Mouse (Mus musculus) embryonic facial prominence, embryonic 13.5 days (tissue): Measurements from ENCODE around the gene Prkca. TPM values are rescaled to one million over a fixed set of nuclear protein-coding genes. Genes with fewer than 3 reads are reported as not detected.

Source experiments
- ATAC-seq: fragments of 200-750 bp; cut with Nextera tagmentation; 2 replicates; pipeline ENCODE4 v1.8.0; 2017; ENCODE audit warnings: low read depth; ENCODE audit not compliant: insufficient number of reproducible peaks, insufficient read depth, low FRiP score, low TSS enrichment
- H3K27ac ChIP-seq: fragments of 300-500 bp; sonication (generic); 2 replicates; pipeline ENCODE4 v1.5.1; 2015; ENCODE audit warnings: moderate library complexity, mild to moderate bottlenecking, inconsistent platforms
- H3K27me3 ChIP-seq: fragments of 300-500 bp; sonication (generic); 2 replicates; pipeline ENCODE4 v1.6.1; 2015; ENCODE audit warnings: mild to moderate bottlenecking, inconsistent platforms
- H3K36me3 ChIP-seq: fragments of 300-500 bp; sonication (generic); 2 replicates; pipeline ENCODE4 v1.6.1; 2015; ENCODE audit warnings: mild to moderate bottlenecking, inconsistent platforms
- H3K4me1 ChIP-seq: fragments of 300-500 bp; sonication (generic); 2 replicates; pipeline ENCODE4 v1.6.1; 2015; ENCODE audit warnings: inconsistent platforms
- H3K4me2 ChIP-seq: fragments of 300-500 bp; sonication (generic); 2 replicates; pipeline ENCODE4 v1.6.1; 2015; ENCODE audit warnings: moderate library complexity, mild to moderate bottlenecking, inconsistent platforms
- H3K4me3 ChIP-seq: fragments of 300-500 bp; sonication (generic); 2 replicates; pipeline ENCODE4 v1.5.1; 2015; ENCODE audit warnings: mild to moderate bottlenecking, inconsistent platforms
- H3K9ac ChIP-seq: fragments of 300-500 bp; sonication (generic); 2 replicates; pipeline ENCODE4 v1.6.1; 2015; ENCODE audit warnings: mild to moderate bottlenecking, inconsistent platforms
- H3K9me3 ChIP-seq: fragments of 300-500 bp; sonication (generic); 2 replicates; pipeline ENCODE4 v1.6.1; 2016; ENCODE audit warnings: inconsistent platforms
- WGBS: fragments of 180-500 bp; shearing (Covaris S2); methylation state at CpG from one replicate; pipeline ENCODE4 v1.1.7; 2015; ENCODE audit warnings: mixed read lengths; 5-methylcytosine and 5-hydroxymethylcytosine counted together
- polyA plus RNA-seq: library from polyadenylated mRNA; unstranded; fragments of >200 nt; fragmentation: Nextera tagmentation; extraction: Ambion mirVana; gene quantifications from 2 replicates; pipeline ENCODE4 v1.2.1, GENCODE M21; 2015

Gene Prkca
- polyA plus RNA-seq, 1 experiment from 2014 or later: 10.2 TPM

GRCm38 (mm10) chr11:108032568-108032967, 311.2 kb downstream of the Prkca start:
- no peak overlapping the region for H3K4me3 ChIP-seq
- H3K4me2 ChIP-seq: no peak overlapping the region
- H3K4me1 ChIP-seq: peaks cover 20% of the 10 kb centered on the region
- no peaks in the 10 kb centered on the region for H3K9me3 ChIP-seq
- H3K27ac ChIP-seq: no peak overlapping the region
- no peak for ATAC-seq
- H3K27me3 ChIP-seq: no peaks in the 10 kb centered on the region
- no peaks in the 10 kb centered on the region for H3K36me3 ChIP-seq
- WGBS: 47% methylated on average over 10 of the region's 10 CpGs
- H3K9ac ChIP-seq: no peak overlapping the region

- no peaks in the 10 kb centered on the region for H3K27me3 ChIP-seq
- peaks cover 20% of the 10 kb centered on the region for H3K4me1 ChIP-seq
- WGBS: 55% methylated on average over 10 of the region's 10 CpGs
- no peaks in the 10 kb centered on the region for H3K36me3 ChIP-seq
- H3K4me2 ChIP-seq: no peak overlapping the region
- H3K4me3 ChIP-seq: no peak overlapping the region
- H3K27ac ChIP-seq: no peak overlapping the region
- no peaks in the 10 kb centered on the region for H3K9me3 ChIP-seq
- H3K9ac ChIP-seq: no peak overlapping the region
- ATAC-seq: no peak
Measured at GRCm38 (mm10) chr11:108030956-108031604, 312.6 kb downstream of the Prkca start.

- no peaks in the 10 kb centered on the region for H3K9me3 ChIP-seq
- WGBS: 90% methylated on average over 11 of the region's 11 CpGs
- H3K27ac ChIP-seq: no peak overlapping the region
- H3K9ac ChIP-seq: no peak overlapping the region
- no peak for ATAC-seq
- no peak overlapping the region for H3K4me2 ChIP-seq
- no peaks in the 10 kb centered on the region for H3K27me3 ChIP-seq
- no peaks in the 10 kb centered on the region for H3K36me3 ChIP-seq
- H3K4me1 ChIP-seq: peaks cover 20% of the 10 kb centered on the region
- H3K4me3 ChIP-seq: no peak overlapping the region
Measured at GRCm38 (mm10) chr11:108029321-108029720, 314.4 kb downstream of the Prkca start.

DNA sequence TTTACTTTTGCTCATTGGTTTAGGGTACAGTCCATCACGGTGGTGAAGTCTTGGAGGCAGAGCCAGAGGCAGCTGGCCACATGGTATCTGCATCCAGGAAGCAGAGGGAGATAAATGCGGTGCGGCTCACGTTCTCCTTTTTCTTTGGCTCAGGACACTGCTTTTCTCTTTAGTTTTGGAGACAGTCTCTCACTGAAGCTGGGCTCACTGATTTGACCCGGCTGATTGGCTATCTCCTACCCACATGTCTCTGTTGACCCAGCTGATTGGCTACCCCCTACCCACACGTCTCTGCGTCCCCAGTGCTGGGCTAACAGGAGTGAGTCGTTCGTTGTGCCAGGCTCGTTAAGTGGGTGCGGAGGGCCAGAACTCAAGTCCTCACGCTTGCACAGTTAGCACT, 315.3 kb downstream of the Prkca start:
- H3K4me1 ChIP-seq: peaks cover 20% of the 10 kb centered on the region
- WGBS: 69% methylated on average over 12 of the region's 12 CpGs
- ATAC-seq: no peak

GRCm38 (mm10) chr11:108025726-108026425, 317.9 kb downstream of the Prkca start:
- ATAC-seq: no peak
- no peaks in the 10 kb centered on the region for H3K36me3 ChIP-seq
- no peak overlapping the region for H3K27ac ChIP-seq
- H3K4me1 ChIP-seq: peaks cover 9% of the 10 kb centered on the region; the same call in 1 of the 2 replicates
- H3K27me3 ChIP-seq: no peaks in the 10 kb centered on the region
- H3K9ac ChIP-seq: no peak overlapping the region
- WGBS: 60% methylated on average over 7 of the region's 7 CpGs
- H3K9me3 ChIP-seq: no peaks in the 10 kb centered on the region
- no peak overlapping the region for H3K4me2 ChIP-seq
- H3K4me3 ChIP-seq: no peak overlapping the region

More for the DNA sequence above, 315.3 kb downstream of the Prkca start:
- no peaks in the 10 kb centered on the region for H3K27me3 ChIP-seq
- no peaks in the 10 kb centered on the region for H3K36me3 ChIP-seq
- no peak overlapping the region for H3K9ac ChIP-seq
- no peaks in the 10 kb centered on the region for H3K9me3 ChIP-seq
- no peak overlapping the region for H3K27ac ChIP-seq
- H3K4me2 ChIP-seq: no peak overlapping the region
- no peak overlapping the region for H3K4me3 ChIP-seq

DNA sequence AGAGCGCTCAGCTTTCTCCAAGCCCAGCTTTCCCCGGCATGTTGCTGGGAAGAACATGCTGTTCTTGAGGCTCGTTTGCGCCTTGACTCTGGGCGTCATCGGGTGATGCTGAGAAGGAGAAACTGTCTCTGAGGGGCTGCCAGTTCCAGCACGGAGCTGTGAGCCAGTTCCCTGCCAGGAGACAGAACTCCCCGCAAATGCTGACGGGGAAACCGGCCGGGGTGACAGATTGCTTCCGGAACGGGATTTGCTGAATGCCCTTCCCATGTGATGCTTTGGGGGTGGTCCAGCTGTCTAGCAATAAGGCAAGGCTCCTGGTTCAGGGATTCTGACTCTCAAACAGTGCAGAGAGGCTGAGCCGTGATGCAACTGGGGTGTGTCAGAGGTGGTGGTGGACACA, 320.5 kb downstream of the Prkca start:
- no peak for ATAC-seq
- H3K9me3 ChIP-seq: no peaks in the 10 kb centered on the region
- WGBS: 81% methylated on average over 14 of the region's 14 CpGs
- no peaks in the 10 kb centered on the region for H3K36me3 ChIP-seq
- no peak overlapping the region for H3K4me2 ChIP-seq
- H3K27ac ChIP-seq: no peak overlapping the region
- no peak overlapping the region for H3K9ac ChIP-seq
- no peaks in the 10 kb centered on the region for H3K27me3 ChIP-seq
- no peak overlapping the region for H3K4me3 ChIP-seq
- H3K4me1 ChIP-seq: peaks cover 2% of the 10 kb centered on the region; the same call in 1 of the 2 replicates

DNA sequence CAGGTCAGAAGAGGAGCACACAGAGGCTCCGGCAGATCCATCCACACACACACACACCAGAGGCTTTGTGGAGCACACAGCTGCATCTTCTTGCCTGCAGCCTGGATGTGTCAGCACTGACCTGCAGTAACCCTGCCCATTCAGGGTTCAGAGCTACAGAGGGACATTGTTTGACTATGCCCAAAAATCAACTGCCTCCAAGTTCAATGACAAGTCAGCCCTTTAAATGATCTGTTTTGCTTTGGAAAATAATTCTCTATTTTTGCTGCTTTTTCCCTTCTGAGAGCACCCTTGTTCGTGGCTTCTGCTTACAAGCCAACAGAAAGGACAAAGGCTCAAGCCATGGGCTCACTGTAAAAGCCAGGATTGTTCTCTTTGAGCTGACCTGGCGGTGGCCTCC, 322.8 kb downstream of the Prkca start:
- Histone ChIP-seq H3K27ac (no peak overlapping the region), H3K36me3 (no peaks in the 10 kb centered on the region), H3K9ac (no peak overlapping the region), H3K4me3 (no peak overlapping the region), H3K4me2 (no peak overlapping the region), H3K4me1 (no peaks in the 10 kb centered on the region; the same call in 1 of the 2 replicates), H3K9me3 (no peaks in the 10 kb centered on the region), H3K27me3 (no peaks in the 10 kb centered on the region)
- no peak for ATAC-seq
- WGBS: 62% methylated on average over 3 of the region's 3 CpGs

- ATAC-seq: no peak
Measured at GRCm38 (mm10) chr11:108015284-108015683, 328.4 kb downstream of the Prkca start.

DNA sequence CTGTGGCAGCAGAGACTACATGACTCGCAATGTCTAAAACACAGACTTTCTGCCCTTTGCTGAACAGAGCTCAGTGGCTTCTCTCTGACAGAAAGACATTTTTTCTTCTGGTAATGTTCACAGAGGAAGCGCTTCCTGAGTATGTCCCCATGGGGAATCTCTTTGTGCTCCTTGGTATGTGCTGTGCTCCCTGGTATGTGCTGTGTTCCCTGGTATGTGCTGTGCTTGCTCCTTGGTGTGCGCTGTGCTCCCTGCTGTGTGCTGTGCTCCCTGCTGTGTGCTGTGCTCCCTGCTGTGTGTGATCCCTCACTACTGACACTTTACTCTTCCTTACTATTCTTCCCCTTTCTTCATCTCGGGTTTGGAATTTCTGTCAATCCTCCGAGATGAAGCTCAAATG, 330.3 kb downstream of the Prkca start:
- no peaks in the 10 kb centered on the region for H3K9me3 ChIP-seq
- H3K9ac ChIP-seq: no peak overlapping the region
- H3K27me3 ChIP-seq: no peaks in the 10 kb centered on the region
- no peak overlapping the region for H3K4me2 ChIP-seq
- H3K4me3 ChIP-seq: no peak overlapping the region
- no peak overlapping the region for H3K27ac ChIP-seq
- no peak for ATAC-seq
- H3K36me3 ChIP-seq: no peaks in the 10 kb centered on the region
- WGBS: 53% methylated on average over 5 of the region's 5 CpGs
- peaks cover 3% of the 10 kb centered on the region for H3K4me1 ChIP-seq

More at GRCm38 (mm10) chr11:108015284-108015683, 328.4 kb downstream of the Prkca start:
- Histone ChIP-seq H3K4me3 (no peak overlapping the region), H3K9me3 (no peaks in the 10 kb centered on the region), H3K36me3 (no peaks in the 10 kb centered on the region), H3K4me1 (peaks cover 3% of the 10 kb centered on the region), H3K27ac (no peak overlapping the region), H3K4me2 (no peak overlapping the region), H3K9ac (no peak overlapping the region), H3K27me3 (no peaks in the 10 kb centered on the region)
- 82% methylated on average over 5 of the region's 5 CpGs for whole genome bisulfite sequencing

- no peaks in the 10 kb centered on the region for H3K36me3 ChIP-seq
- no peaks in the 10 kb centered on the region for H3K9me3 ChIP-seq
- H3K4me3 ChIP-seq: no peak overlapping the region
- H3K9ac ChIP-seq: no peak overlapping the region
- H3K27ac ChIP-seq: no peak overlapping the region
- H3K27me3 ChIP-seq: no peaks in the 10 kb centered on the region
- H3K4me2 ChIP-seq: no peak overlapping the region
- no peak for ATAC-seq
- whole genome bisulfite sequencing: 76% methylated on average over 4 of the region's 4 CpGs
- peaks cover 3% of the 10 kb centered on the region; the same call in 1 of the 2 replicates for H3K4me1 ChIP-seq
Measured at GRCm38 (mm10) chr11:108010465-108010864, 333.3 kb downstream of the Prkca start.

DNA sequence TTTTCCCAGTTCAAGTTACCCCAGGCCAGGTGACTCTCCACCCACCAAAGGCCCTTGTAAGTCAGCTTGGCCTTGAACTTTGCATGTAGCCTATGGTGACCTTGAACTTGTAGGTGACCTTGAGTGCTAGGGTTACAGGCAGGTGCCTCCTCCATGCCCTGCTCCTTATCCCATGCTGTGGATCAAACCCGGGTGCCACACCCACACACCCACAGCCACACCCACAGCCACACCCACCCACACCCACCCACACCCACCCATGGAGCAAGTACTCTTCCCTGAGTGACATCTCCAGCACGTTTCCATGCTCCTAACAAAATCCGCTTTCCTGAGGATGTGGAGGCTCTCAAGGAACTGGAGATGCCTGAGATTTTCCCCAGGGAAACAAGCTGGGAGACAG, 344.8 kb downstream of the Prkca start:
- peaks cover 11% of the 10 kb centered on the region; the same call in 1 of the 2 replicates for H3K4me1 ChIP-seq
- no peak overlapping the region for H3K9ac ChIP-seq
- H3K9me3 ChIP-seq: no peaks in the 10 kb centered on the region
- H3K4me2 ChIP-seq: no peak overlapping the region
- no peaks in the 10 kb centered on the region for H3K27me3 ChIP-seq
- ATAC-seq: no peak
- no peak overlapping the region for H3K4me3 ChIP-seq
- H3K27ac ChIP-seq: no peak overlapping the region
- no peaks in the 10 kb centered on the region for H3K36me3 ChIP-seq
- WGBS: 81% methylated on average over 3 of the region's 3 CpGs
